Mouse (Mus musculus): Measurements from ENCODE around the gene Tnr.

Gene Tnr

DNA sequence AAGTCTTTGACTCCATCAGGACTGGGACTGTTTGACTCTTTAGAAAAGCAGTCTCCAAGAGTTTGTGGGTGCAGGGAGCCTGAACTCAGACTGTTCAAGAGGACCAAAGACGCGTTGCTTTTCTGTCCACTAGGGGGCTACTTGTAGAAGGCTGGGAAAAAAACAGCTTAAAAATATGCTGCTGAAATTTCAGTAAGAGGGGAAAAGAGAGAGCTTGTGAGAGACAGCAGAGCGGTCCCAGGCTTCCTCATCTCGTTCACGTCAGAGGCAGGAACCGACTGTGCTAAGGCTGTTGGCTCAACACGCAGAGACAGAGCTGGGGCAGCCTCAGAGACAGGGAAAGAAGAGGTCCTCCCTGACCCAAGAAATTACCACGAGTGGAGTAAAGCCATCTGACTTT lies at the start of gene Tnr:
Tnr (plus strand) TSS at position 192 of the 400 bp plus-strand sequence.
- DNase-seq = peak in 1 of 2 experiments; percentile 61

DNA sequence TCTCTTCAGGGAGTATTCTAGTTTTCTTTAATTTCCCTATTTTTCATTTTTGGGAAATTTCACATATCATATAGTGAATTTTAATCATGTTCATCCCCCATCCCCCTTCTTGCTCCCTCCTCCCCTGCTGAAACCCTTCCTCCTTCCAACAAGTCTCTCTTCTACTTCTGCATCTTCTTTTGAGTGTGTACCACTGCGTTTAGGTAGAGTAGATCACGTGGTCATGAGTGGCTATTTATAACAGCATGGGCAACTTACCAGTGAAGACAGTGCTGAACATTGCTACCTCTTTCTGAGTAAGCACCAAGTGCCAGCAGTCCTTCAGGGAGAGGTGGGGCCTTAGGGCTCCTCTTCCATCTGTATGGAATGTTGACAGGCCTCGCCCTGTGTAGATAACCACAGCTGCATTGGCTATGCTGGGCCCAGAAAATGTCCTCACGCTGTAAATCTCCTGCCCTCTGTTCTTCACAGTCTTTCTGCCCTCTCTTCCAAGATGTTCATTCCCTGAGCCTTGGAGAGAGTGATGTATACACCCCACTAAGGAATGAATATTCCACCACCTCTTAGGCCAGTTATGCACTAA lies 33.6 kb upstream of the Tnr start:
- DNase-seq = no peak

DNA sequence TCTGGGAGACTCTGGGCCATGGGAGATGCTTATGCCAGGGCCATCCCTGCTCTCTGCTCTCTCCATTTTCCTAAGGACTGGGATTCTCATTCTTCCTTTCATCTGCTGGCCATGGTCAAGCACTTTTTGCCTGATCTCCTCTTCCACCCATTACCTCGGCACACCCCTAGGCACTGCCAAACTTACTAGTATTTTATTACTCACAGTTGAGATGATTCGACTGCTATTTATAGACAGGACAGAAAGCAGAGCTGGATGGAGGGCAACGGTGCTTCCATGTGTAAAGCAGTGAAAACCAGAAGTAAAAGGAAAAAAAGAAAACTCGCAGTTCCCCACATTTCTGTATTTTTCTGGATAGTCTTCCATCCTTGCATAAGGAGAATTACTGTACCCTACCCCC lies 31.0 kb upstream of the Tnr start:
- DNase-seq = no peak

DNA sequence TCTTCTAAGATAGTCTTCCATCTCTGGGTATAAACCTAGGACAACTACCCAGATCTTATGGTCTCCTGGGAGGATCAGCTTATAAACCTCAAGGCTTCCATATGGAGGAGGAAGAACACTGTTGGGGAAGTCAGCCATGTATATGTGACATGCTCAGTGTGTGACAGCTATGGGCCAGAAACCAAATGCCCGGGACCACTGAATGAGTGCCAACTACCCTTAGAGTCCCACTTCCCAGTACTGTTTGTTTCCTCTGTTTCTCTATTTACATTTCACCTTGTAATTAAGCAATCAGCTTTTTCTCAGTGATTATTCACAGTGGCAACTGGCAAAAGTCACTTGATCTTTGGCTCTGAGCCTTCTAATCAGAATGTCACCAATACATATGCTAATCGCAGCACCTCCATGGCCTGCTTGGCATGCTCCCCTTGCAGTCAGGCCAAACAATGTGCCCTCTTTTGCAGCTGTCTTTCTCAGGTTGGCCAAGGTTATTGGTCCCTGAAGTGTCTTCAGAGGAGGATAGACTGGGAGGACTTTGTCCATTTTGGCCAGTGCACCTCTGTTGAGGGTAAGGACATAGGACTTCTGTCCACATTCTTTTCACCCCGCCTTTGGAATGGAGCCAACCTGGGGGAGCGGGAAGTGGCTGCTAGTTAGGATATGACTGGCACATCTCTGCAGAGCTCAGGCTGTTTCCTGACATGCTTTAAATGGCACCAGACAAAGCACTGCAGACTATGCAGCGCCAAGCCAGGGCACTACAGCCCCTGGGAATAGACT lies 29.7 kb upstream of the Tnr start:
- peak; percentile 8 to 34 for DNase-seq

DNA sequence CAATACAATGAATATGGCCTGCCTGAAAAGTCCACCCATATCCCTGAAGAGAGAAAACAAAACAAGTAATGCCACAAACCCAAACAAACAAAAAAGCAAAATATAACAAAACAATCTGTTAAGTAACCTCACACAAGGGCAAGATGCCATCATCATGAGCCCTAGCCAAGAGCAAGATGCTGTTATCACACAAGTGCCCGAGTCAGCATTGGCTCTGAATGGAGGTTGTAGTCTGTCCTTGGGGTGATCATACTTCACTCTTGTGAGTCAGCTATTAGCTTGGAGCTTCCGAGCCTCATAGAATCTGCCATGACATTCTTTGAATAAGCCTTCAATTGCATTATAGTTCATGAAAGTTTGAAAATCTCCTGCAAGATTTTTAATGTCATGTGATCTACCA lies 25.3 kb upstream of the Tnr start:
- no peak for DNase-seq

DNA sequence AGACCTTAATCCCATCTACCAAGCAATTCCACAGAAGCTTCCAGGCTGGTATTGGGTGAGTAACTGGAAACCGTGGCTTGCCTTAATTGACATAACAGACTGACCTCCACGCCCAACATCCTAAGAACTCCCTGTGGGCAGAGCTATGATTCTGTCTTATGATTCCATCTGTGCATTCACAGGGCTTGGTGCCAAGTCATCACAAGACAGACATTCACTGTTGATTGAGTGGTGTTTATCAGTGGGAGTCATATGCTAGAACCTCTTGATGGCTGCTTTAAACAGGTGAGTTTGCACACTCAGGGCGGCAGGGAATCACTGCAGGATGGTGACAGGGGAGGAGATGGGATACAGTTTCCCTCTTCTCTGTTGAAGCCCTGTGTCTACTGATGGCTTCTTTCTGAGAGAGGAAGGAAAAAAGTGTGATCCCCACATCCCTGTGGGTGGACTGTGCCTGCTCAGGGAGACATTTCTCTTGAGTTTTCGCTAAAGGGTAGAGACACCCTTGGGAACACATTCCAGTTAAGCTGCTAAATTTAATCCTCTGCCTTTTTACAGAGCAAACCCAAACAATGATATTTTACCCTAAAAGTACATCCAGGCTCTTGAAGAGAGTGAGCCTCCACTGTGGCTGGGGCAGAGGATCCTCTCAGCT lies 23.6 kb upstream of the Tnr start:
- no peak for DNase-seq

DNA sequence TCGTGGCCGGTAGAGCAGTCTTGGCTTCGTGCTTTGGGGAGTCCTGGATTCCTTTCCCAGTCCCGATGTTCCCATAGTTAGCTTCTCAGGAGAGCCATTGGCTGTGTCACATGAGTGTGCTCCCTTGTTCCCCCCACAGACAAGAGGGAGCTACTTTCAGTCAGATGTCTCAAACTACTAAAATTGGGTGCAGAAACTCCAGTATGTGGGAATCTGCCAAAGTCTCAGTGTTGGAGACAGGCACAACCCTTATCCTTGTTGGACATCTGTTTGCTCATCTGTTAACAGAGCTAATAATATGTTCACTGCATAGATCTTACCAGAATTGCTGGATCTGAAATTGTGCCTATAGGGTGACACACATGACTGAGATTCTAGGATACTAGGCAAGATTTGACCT lies 21.7 kb upstream of the Tnr start:
- no peak for DNase-seq

DNA sequence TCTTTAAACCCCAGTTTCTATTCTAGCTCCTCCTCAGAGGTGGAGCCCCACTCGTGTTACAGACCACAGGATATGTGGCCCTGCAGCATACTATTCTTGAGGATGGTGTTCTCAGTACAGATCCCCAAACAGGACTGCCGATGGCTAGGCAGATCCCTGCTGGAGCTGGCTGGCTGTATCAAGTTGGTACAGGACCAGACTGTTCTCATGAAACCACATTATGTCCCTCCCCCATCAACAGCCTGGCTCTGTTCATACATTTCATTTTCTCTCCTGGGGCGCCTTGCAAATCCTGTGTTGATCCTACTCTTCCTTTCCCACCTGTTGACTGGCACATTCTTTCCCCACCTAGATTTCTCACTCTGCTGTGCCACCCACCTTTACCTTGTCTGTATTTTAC lies 12.9 kb upstream of the Tnr start:
- no peak for DNase-seq

DNA sequence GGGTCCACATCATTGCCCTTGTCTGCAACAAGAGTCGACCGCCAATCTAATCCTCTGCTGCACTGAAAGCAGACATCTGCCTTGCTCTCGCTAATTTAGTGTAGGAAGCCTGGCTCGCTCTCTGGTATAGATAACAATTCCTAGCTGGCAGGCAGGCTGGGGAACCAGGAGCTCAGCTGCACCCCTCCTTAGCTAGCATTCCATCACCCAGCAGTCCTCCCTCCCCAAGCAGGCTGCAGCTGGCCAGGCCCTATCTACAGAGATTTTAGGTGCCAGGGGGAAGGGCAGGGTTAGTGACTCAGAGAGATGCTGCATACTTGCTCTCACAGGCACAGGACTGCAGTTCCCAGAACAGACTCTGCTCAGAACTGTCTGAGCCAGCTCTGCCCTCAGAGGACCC lies 5.9 kb upstream of the Tnr start:
- DNase-seq = no peak

DNA sequence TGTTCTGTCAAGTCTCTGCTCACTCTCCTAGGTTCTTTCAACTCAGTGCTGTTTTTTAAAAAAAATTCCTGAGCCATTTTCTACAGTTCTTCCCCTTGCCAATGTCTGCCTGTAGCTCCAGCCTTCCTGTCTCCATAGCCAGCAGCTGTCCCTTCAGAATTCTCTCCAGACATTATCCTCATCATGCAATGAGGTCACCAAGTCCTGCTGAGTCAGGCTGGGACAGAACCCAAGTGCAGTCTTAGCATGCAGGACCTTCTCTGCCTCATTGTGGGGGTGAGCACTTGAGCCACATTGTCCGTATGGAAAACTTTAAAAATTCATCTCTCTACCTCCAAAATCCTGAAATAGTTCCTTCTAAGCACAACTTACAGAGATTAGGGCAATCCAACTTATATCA lies 4.4 kb upstream of the Tnr start:
- no peak for DNase-seq

DNA sequence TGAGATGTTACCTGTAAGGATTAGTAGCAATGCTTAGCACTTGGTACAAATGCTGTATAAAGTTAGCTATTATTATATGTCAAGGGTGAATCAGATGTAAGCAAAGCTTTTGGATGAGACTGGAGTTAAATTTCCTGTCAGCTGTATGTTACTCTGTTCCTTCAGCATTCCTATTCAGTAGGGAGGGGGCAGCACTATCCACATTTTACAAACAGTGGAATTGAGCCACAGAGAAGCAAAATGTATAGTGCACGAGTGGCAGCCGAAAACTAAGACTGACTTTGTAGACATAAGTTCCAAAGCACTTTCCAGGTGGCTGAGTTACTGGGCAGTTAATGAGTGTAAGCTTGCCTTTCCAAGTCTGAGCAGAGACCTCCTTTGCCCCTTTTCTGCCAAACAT lies 500 bp upstream of the Tnr start:
- DNase-seq = no peak

DNA sequence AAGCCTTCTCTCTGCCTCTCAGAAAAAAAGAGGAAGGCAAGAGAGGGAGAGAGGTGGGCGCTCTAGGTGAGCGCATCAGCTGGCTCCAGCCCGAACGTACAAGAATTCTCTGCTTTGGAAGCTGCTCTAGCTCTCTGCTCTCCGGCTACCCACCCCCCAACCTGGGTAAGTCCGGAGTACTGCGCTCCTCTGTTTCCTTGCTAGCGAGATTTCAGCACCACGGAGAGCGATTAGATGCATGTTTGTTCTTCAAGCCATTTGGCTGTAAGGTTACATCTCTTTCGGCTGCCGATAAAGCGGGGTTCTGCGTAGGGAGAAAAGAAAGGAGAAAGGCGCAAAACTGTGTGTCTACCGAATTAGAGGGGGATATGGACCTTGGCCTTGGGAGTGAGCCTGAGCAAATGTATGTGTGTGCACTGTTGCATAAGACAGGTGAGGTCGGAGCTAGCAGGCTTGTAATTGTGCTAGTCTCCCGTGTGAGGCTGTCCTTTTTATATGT lies 531 bp downstream of the Tnr start:
- DNase-seq = peak; percentile 63 to 81

DNA sequence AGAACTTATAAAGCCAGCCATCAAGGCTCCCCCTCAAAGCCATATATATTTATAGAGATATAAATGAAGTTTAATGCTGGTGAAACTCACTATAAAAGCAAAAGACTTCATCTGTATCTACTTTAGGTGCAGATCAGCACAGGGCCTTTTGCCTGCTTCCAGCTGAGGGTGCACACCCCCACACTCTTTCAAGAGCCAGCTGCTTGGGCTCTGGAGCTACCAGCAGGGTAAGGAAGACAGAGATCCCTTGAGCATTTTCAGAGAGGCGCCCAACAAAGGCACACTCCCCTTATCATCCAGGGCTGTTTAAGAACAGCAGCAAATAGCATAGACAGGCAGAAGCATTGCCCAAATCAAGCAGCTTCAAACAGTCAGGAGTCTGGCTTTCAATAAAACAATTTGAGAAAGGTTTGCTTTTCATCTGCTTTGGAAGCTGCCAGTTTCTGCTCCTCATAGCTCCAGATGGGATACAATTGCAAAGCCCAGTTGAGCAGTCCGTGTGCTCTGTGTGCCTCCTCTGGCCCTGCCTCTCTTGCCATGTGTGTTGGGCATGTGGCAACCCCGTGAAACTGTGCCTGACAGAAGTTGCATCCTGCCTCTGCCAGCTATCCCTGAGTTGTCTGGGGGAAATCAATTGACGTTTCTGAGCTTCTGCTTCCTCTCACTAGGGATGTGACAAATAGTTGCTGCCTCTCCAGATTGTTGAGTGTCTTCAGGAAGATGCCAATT lies 9.4 kb downstream of the Tnr start:
- no peak for DNase-seq

DNA sequence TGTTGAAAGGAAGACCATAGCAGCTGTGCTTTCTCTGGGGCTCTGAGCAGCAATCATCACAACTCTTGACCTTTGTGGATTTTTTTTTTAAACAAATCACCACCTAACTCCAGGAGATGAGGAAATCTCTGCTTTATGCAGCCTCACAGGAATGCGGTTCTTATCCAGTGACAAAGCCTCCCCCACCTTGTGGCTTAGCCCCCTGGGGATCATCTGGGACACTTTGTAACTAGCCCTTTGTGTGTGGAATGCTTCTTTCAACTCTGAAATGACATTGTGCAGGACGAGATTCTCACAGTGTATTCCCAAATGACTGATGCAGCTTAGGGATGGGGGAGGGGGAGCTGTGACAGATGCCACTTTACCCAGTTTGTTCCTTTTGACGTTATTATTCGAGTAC lies 12.0 kb downstream of the Tnr start:
- no peak for DNase-seq

DNA sequence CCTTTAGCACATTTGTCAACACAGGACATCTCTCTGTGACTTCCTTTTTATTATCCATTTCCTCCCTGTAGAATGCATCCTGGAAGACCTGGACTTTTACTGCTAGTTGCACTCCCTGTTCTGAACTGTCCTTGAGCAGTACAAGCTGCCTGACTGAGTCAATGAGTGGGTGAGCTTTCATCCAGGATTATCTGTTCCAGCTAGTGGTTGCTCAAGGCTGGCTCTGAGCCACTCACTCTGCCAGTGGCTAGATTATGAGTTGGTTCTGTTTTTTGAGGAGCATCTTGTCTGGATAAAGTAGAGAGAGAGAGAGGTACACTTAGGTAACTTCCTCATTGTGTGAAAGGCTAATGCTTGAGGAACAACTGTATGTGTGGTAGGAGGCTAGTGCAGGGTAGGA lies 14.0 kb downstream of the Tnr start:
- no peak for DNase-seq

DNA sequence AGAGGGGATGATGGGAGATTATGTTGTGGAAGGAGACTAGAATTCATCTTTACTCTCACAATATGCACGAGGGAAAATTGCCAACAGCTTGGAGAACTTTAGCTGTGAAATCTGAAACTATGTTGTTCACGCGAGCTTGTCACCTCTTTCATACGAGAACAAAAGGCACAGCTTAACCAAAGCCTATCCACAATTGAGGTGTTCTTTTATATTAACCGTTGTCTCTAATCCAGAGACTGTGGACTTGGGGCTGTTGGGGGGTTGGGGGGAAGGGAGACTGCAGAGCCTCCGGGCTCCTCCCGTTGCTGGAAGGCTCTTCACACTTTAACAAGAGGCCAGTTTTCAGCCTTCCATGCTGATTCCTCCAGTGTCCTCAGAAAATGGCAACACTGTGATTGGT lies 14.5 kb downstream of the Tnr start:
- no peak for DNase-seq

DNA sequence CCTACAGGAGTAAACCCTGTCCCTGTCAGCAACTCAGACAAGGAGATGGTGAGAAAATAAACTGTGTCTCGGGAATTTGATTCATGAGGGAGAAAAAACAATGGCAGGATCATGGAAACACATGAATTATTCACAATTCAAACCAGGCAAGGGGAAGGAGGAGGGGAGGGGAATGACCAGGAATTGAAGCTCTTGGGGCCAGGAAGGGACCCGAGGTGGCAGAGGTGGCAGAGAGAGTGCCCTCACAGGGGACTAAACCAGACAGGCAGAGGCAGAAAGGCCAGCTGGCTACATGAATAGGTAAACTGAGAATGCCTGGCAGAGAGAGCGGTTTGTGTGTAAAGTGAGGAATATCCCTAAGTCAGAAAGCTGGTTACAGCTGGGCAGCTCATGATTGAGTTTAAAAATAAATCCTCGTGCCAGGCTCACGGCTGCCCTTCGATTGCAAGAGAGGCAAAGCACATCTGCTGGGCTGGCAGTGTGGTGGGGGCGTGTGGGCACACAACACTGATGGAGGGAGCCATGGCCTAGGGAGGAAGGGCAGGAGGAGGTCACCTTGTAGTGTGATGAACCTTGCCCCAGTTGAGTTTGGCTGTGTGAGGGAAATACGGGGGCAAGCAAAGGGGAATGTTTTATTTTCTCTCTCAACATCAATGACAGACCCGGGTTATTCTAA lies 22.0 kb downstream of the Tnr start:
- no peak for DNase-seq

DNA sequence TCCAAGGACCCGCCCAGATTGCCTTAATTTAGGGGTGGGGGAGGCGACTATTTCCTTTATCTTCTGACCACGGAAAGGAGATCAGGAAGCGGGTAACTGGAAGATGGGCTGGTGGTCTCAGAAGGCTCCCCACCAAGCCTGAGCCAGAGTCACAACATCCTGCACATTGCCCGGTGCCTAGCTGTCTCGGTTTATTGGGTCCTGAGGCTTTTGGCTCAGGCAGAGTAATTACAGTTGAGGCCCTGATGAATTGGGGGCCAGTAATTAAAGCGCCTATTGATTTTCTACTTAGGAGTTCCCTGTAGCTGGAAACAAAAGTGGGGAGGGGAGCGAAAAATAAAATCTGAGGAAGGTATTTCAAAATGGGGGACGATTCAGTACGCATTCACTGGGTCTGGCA lies 27.5 kb downstream of the Tnr start:
- no peak for DNase-seq

DNA sequence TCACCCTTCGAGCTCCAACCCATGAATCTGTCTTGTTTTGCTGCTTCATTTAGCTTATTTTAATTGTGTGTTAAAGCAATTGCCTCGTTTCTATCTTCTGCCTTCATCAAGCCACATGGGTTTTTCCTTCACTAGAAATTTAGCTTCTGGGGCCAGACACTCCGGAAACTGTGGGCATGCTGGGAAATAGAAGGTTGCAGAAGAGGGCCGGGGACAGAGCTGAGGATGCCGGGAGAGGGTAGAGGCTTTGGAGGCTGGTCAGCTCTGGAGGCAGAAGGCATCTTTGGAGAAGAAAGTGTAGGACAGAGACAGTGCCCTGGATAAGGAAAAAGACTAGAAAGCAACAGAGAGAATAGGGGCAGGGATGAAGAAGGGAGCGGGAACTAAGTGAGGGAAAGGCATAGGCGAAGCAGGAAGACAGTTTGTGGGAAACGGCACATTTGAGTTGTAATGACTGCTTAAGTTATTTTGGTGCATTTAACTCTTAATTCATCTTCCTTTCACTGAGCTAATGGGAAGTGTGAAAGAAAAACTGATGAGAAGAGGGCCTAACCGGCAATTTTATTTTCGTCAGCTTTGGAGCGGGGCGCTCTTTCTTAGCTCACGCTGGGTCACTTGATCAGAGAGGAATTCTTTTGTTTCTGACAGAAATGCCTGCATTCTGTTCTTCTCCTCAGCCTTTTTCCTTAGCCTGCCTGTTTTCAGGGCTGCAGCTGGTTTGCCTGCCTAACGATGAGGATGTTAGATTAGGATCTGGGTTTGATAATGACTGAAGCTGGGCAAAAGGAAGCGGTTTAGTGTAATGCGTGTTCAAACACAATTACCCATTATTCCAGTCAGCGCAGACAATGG lies 28.2 kb downstream of the Tnr start:
- no peak for DNase-seq

DNA sequence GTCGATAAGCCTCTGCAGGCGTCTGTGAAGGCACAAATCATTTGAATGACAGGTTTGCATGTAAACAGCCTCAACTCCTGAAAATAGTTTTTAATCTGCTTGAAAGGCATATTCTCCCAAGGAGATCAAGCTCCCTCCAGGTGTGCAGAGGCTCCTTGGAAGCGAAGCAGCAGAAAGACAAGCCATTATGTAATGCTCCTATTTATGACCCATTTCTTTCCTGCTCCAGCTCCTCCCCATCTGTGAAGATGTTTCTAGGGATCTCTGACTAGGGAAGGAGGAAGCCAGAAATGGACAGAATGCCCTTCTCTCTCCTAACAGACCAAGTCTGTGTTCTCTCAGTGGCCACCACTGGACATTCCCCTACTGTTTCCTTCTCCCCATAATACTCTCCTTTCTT lies 38.0 kb downstream of the Tnr start:
- DNase-seq = no peak

DNA sequence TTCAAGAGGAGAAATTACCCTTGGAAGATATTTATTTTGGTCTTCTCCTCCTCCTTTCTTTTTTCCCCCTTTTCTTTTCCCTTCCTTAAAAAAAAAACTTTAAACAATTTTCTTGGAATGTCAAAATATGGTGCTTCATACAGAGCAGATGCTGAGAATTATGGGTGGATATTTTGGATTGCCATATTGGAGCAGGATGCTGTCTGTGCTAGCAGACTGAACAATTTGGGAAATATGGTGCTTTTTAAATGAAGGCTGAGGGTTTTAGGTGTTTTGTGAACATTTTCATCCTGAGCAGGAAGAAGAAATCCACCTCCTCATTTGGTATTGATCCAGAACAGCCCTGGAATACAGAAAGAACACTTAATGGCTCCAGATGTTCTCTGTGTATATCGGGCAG lies 41.6 kb downstream of the Tnr start:
- DNase-seq = no peak

DNA sequence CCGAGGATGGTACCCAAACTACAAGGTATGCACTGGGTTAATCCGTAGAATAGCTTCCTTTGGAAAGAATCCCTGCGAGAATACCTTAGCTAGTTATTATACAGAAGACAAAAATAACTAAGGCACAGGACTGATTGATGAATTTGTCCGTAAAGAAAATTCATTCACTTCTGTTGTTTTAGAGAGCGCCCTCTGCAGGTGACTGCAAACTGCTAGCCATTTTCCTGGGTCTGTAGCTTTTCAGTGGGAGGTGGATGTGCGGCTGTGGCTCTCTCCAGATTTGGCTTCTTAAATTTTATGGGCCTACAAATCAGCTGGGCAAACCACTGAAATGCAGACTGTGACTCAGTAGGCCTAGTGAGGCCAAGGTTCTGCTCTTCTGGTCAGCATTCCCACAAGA lies 42.5 kb downstream of the Tnr start:
- DNase-seq = no peak
